Mouse (Mus musculus) lung, postnatal 0 days (tissue): ENCODE data around the gene Ncor2.

ENCODE experiments used
- CTCF ChIP-seq: IDR thresholded peaks from 2 replicates; pipeline ENCODE4 v1.5.1; 2016; ENCODE audit warnings: antibody characterized with exemption, mild to moderate bottlenecking
- EP300 ChIP-seq: IDR thresholded peaks from 2 replicates; pipeline ENCODE4 v1.6.1; 2016; ENCODE audit warnings: antibody characterized with exemption, mild to moderate bottlenecking, control low read depth

DNA sequence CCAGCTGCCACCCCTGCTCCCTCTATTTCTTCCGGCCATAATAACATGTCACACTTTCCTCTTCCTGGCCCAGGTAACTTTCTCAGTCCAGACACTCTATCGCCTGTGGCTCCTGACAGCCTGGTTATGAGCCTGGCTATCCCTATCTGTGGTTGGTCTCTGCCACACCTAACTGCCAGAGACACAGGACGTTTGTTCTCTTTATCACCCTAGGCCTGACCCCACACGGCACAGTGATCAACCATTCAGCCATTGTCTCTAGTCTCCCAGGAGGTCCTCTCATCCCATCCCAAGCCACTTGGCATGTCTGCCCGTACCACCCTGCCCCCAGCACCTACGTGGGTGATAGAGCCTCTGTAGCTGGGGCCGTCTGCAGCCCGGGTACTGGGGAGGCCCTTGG is 142.5 kb downstream of the Ncor2 start:
- TF ChIP-seq CTCF (no peak), EP300 (no peak)
